Mouse (Mus musculus): Measurements from ENCODE around the gene Rtf2. TPM values are rescaled to one million over a fixed set of nuclear protein-coding genes. Genes with fewer than 3 reads are reported as not detected.

Gene Rtf2
- polyA plus RNA-seq (2014; fragmentation: Illumina TruSeq; extraction: RNeasy Lipid Tissue Mini Kit (QIAGEN cat#74804); ENCODE audit: low read depth, low replicate concordance): 67.1 TPM

GRCm38 (mm10) chr2:172439843-172440639 lies at the start of gene Rtf2:
Rtf2 (plus strand) TSS chr2:172440556.

GRCm38 (mm10) chr2:172393391-172394051 lies 46.8 kb upstream of the Rtf2 start, which contains the start of gene Cass4:
Cass4 (plus strand) TSS chr2:172393794.

GRCm38 (mm10) chr2:172458496-172458895 lies 18.1 kb downstream of the Rtf2 start, which contains the start of gene Gcnt7:
Gcnt7 (minus strand) TSS chr2:172458596.

GRCm38 (mm10) chr2:172472318-172472717 lies 32.0 kb downstream of the Rtf2 start, which contains the start of gene Fam209:
Fam209 (plus strand) TSS chr2:172472520.

Other genes starting within 250 kb of the Rtf2 start
- not detected for gene Mc3r, start 192.1 kb upstream of the Rtf2 start, polyA plus RNA-seq (2014; fragmentation: Illumina TruSeq; extraction: RNeasy Lipid Tissue Mini Kit (QIAGEN cat#74804); ENCODE audit: low read depth, low replicate concordance)
- 23.1 TPM for gene Fam210b, start 95.0 kb upstream of the Rtf2 start, polyA plus RNA-seq (2014; fragmentation: Illumina TruSeq; extraction: RNeasy Lipid Tissue Mini Kit (QIAGEN cat#74804); ENCODE audit: low read depth, low replicate concordance)
- 4.2 TPM for gene Aurka, start 70.0 kb upstream of the Rtf2 start, polyA plus RNA-seq (2014; fragmentation: Illumina TruSeq; extraction: RNeasy Lipid Tissue Mini Kit (QIAGEN cat#74804); ENCODE audit: low read depth, low replicate concordance)
- gene Cstf1, start 69.9 kb upstream of the Rtf2 start, polyA plus RNA-seq (2014; fragmentation: Illumina TruSeq; extraction: RNeasy Lipid Tissue Mini Kit (QIAGEN cat#74804); ENCODE audit: low read depth, low replicate concordance): 20.1 TPM
- 1.5 TPM for gene Cass4, start 46.8 kb upstream of the Rtf2 start, polyA plus RNA-seq (2014; fragmentation: Illumina TruSeq; extraction: RNeasy Lipid Tissue Mini Kit (QIAGEN cat#74804); ENCODE audit: low read depth, low replicate concordance)
- not detected for gene Gcnt7, start 18.0 kb downstream of the Rtf2 start, polyA plus RNA-seq (2014; fragmentation: Illumina TruSeq; extraction: RNeasy Lipid Tissue Mini Kit (QIAGEN cat#74804); ENCODE audit: low read depth, low replicate concordance)
- gene Fam209, start 32.0 kb downstream of the Rtf2 start, polyA plus RNA-seq (2014; fragmentation: Illumina TruSeq; extraction: RNeasy Lipid Tissue Mini Kit (QIAGEN cat#74804); ENCODE audit: low read depth, low replicate concordance): 5.0 TPM
- 2.4 TPM for gene Tfap2c, start 109.0 kb downstream of the Rtf2 start, polyA plus RNA-seq (2014; fragmentation: Illumina TruSeq; extraction: RNeasy Lipid Tissue Mini Kit (QIAGEN cat#74804); ENCODE audit: low read depth, low replicate concordance)

All from adipose tissue, adult 10 weeks (tissue).